Mouse (Mus musculus) brain, adult 10 weeks (tissue): ENCODE results near the gene Gjc3. TPM values are rescaled to one million over a fixed set of nuclear protein-coding genes. Genes with fewer than 3 reads are reported as not detected.

Experiments
- polyA plus RNA-seq: library from polyadenylated mRNA; stranded (reverse); fragments of 350-450 nt; fragmentation: Illumina TruSeq; extraction: RNeasy Lipid Tissue Mini Kit (QIAGEN cat#74804); gene quantifications from one replicate; pipeline ENCODE4 v1.2.3, GENCODE M21; 2015; ENCODE audit warnings: low read depth, low replicate concordance

Gjc3 gene
- polyA plus RNA-seq, result 48.5 TPM

GRCm38 (mm10) chr5:137962945-137963344 lies at the start of gene Gjc3:
Gene Gjc3 (minus strand): TSS chr5:137963098.

DNA sequence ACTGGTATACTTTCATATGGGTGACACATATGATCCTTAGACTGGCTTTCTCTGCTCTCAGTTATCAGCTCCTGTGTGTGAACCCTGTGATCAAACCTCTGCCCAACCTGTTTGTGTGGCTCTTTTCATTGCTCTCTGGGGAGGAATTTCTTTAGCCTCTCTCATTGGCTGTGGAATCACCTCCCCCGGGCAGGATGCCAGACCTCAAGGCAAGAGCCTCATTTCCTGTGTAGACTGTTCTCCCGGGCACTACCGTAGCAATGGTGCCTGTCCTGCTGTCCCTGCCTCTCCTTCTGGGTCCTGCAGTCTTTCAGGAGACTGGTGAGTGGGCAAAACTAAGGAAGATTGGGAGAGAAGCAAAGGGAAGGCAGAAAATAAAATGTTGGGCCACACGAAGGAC lies 18.4 kb upstream of the Gjc3 start, which contains the start of gene Azgp1:
Gene Azgp1 (plus strand): TSS at position 221 of the 400 bp plus-strand sequence.

GRCm38 (mm10) chr5:137921532-137921931 lies 41.4 kb downstream of the Gjc3 start, which contains the start of gene Cyp3a13:
Gene Cyp3a13 (minus strand): TSS chr5:137921619.

Other genes starting within 250 kb of the Gjc3 start
- 57.5 TPM for gene Nyap1, start 221.5 kb downstream of the Gjc3 start, polyA plus RNA-seq
- 226 TPM for gene Tsc22d4, start 217.4 kb downstream of the Gjc3 start, polyA plus RNA-seq
- 25.6 TPM for gene Ppp1r35, start 184.2 kb downstream of the Gjc3 start, polyA plus RNA-seq
- 32.0 TPM for gene Mepce, start 175.4 kb downstream of the Gjc3 start, polyA plus RNA-seq
- gene Zcwpw1, start 175.3 kb downstream of the Gjc3 start, polyA plus RNA-seq, result 9.6 TPM
- 1.0 TPM for gene Pilra, start 126.8 kb downstream of the Gjc3 start, polyA plus RNA-seq
- not detected for gene Pilrb1, start 105.0 kb downstream of the Gjc3 start, polyA plus RNA-seq
- gene Pilrb2, start 91.3 kb downstream of the Gjc3 start, polyA plus RNA-seq, result not detected
- 1.1 TPM for gene Cyp3a13, start 41.5 kb downstream of the Gjc3 start, polyA plus RNA-seq
- gene Azgp1, start 18.4 kb upstream of the Gjc3 start, polyA plus RNA-seq, result 0.52 TPM
- gene Smok3a, start 58.2 kb upstream of the Gjc3 start, polyA plus RNA-seq, result not detected
- not detected for gene Smok3b, start 58.3 kb upstream of the Gjc3 start, polyA plus RNA-seq
- not detected for gene Smok3c, start 90.1 kb upstream of the Gjc3 start, polyA plus RNA-seq
- 15.8 TPM for gene Zkscan1, start 122.0 kb upstream of the Gjc3 start, polyA plus RNA-seq
- 19.4 TPM for gene Zscan21, start 153.8 kb upstream of the Gjc3 start, polyA plus RNA-seq
- 10.5 TPM for gene Zfp113, start 192.6 kb upstream of the Gjc3 start, polyA plus RNA-seq
- gene Cops6, start 198.0 kb upstream of the Gjc3 start, polyA plus RNA-seq, result 205 TPM
- gene Ap4m1, start 208.9 kb upstream of the Gjc3 start, polyA plus RNA-seq, result 18.4 TPM
- gene Mcm7, start 209.3 kb upstream of the Gjc3 start, polyA plus RNA-seq, result 18.1 TPM
- 35.8 TPM for gene Taf6, start 224.4 kb upstream of the Gjc3 start, polyA plus RNA-seq
- 13.7 TPM for gene Cnpy4, start 224.4 kb upstream of the Gjc3 start, polyA plus RNA-seq
- 5.7 TPM for gene Mblac1, start 231.2 kb upstream of the Gjc3 start, polyA plus RNA-seq